Mouse (Mus musculus) splenic B cell, adult 2 months (primary cell): ENCODE results near the gene Pank1.
A peak's percentile ranks its signal among the peaks of the same experiment; 100 is the strongest.

Experiments
- DNase-seq: peaks from one replicate; pipeline ENCODE4 v3.0.0-alpha.2; 2011; ENCODE audit warnings: low read depth, low spot score
- H3K27me3 ChIP-seq: 2 replicates; pipeline ENCODE4 v1.6.1; 2012; ENCODE audit warnings: mild to moderate bottlenecking, low read length, moderate library complexity, mixed read lengths; ENCODE audit not compliant: control insufficient read depth, poor library complexity, insufficient read depth, severe bottlenecking
- H3K36me3 ChIP-seq: 2 replicates; pipeline ENCODE4 v1.6.1; 2012; ENCODE audit warnings: mild to moderate bottlenecking, low read length, moderate library complexity, mixed read lengths; ENCODE audit not compliant: control insufficient read depth, poor library complexity, insufficient read depth, severe bottlenecking

Gene Pank1

GRCm38 (mm10) chr19:34878603-34879541, at the start of gene Pank1:
TSS of gene Pank1 (minus strand) at chr19:34879455.
- peak; percentile 57 for DNase-seq
- Histone ChIP-seq H3K36me3 (no peaks in the 10 kb centered on the region), H3K27me3 (no peaks in the 10 kb centered on the region)

GRCm38 (mm10) chr19:34922603-34922963, 43.3 kb upstream of the Pank1 start:
- no peaks in the 10 kb centered on the region for H3K36me3 ChIP-seq
- DNase-seq = no peak
- H3K27me3 ChIP-seq = no peaks in the 10 kb centered on the region

- H3K36me3 ChIP-seq = no peaks in the 10 kb centered on the region
- no peaks in the 10 kb centered on the region for H3K27me3 ChIP-seq
- peak; percentile 95 for DNase-seq
These were observed 42.7 kb upstream of the Pank1 start, which contains the start of gene Kif20b for GRCm38 (mm10) chr19:34921652-34922602. TSS of gene Kif20b (plus strand) at chr19:34922361.

GRCm38 (mm10) chr19:34921253-34921651, 42.0 kb upstream of the Pank1 start:
- H3K27me3 ChIP-seq = no peaks in the 10 kb centered on the region
- DNase-seq = peak; percentile 52

GRCm38 (mm10) chr19:34920531-34920930, 41.3 kb upstream of the Pank1 start:
- Histone ChIP-seq H3K27me3 (no peaks in the 10 kb centered on the region), H3K36me3 (no peaks in the 10 kb centered on the region)
- no peak for DNase-seq

More at GRCm38 (mm10) chr19:34921253-34921651, 42.0 kb upstream of the Pank1 start:
- H3K36me3 ChIP-seq = no peaks in the 10 kb centered on the region

GRCm38 (mm10) chr19:34920066-34920465, 40.8 kb upstream of the Pank1 start:
- no peak for DNase-seq
- no peaks in the 10 kb centered on the region for H3K36me3 ChIP-seq
- H3K27me3 ChIP-seq = no peaks in the 10 kb centered on the region

- Histone ChIP-seq H3K36me3 (no peaks in the 10 kb centered on the region), H3K27me3 (no peaks in the 10 kb centered on the region)
- no peak for DNase-seq
These were observed 33.1 kb upstream of the Pank1 start for GRCm38 (mm10) chr19:34912366-34912765.

GRCm38 (mm10) chr19:34906772-34907171, 27.5 kb upstream of the Pank1 start:
- no peaks in the 10 kb centered on the region for H3K36me3 ChIP-seq

GRCm38 (mm10) chr19:34905424-34905823, 26.2 kb upstream of the Pank1 start:
- DNase-seq = peak; percentile 63
- H3K36me3 ChIP-seq = no peaks in the 10 kb centered on the region

More at GRCm38 (mm10) chr19:34906772-34907171, 27.5 kb upstream of the Pank1 start:
- no peaks in the 10 kb centered on the region for H3K27me3 ChIP-seq
- DNase-seq = no peak

GRCm38 (mm10) chr19:34904032-34904431, 24.8 kb upstream of the Pank1 start:
- H3K36me3 ChIP-seq = no peaks in the 10 kb centered on the region
- no peak for DNase-seq

More at GRCm38 (mm10) chr19:34905424-34905823, 26.2 kb upstream of the Pank1 start:
- H3K27me3 ChIP-seq = no peaks in the 10 kb centered on the region

GRCm38 (mm10) chr19:34901735-34902134, 22.5 kb upstream of the Pank1 start:
- DNase-seq = no peak
- H3K36me3 ChIP-seq = no peaks in the 10 kb centered on the region
- no peaks in the 10 kb centered on the region for H3K27me3 ChIP-seq

More at GRCm38 (mm10) chr19:34904032-34904431, 24.8 kb upstream of the Pank1 start:
- no peaks in the 10 kb centered on the region for H3K27me3 ChIP-seq

GRCm38 (mm10) chr19:34901266-34901665, 22.0 kb upstream of the Pank1 start:
- DNase-seq = no peak
- H3K36me3 ChIP-seq = no peaks in the 10 kb centered on the region
- H3K27me3 ChIP-seq = no peaks in the 10 kb centered on the region

GRCm38 (mm10) chr19:34898941-34899340, 19.7 kb upstream of the Pank1 start:
- Histone ChIP-seq H3K36me3 (no peaks in the 10 kb centered on the region), H3K27me3 (no peaks in the 10 kb centered on the region)
- no peak for DNase-seq

GRCm38 (mm10) chr19:34897082-34897965, 18.1 kb upstream of the Pank1 start:
- Histone ChIP-seq H3K27me3 (no peaks in the 10 kb centered on the region), H3K36me3 (no peaks in the 10 kb centered on the region)
- DNase-seq = no peak
